Mouse (Mus musculus): ENCODE measurements around the gene 4930590J08Rik. TPM values are rescaled to one million over a fixed set of nuclear protein-coding genes. Genes with fewer than 3 reads are reported as not detected.

4930590J08Rik gene
- polyA plus RNA-seq, 1 experiment: 0.14 TPM

- no peak for DNase-seq (ENCODE audit: low read depth in 1 of 2, low spot score in 2 of 2)
- Histone ChIP-seq H3K4me3 (ENCODE audit: extremely low read depth, insufficient read depth, insufficient read length) (peak overlapping the region; percentile 23; the same call in 1 of the 2 replicates), H3K36me3 (ENCODE audit: control insufficient read depth, insufficient read depth, low read length) (no peaks in the 10 kb centered on the region), H3K27me3 (ENCODE audit: control insufficient read depth, insufficient read depth, low read length) (no peaks in the 10 kb centered on the region), H3K27ac (ENCODE audit: insufficient read depth, low read length) (peak overlapping the region; percentile 42), H3K4me1 (ENCODE audit: control insufficient read depth, insufficient read depth, insufficient read length) (no peaks in the 10 kb centered on the region)
- TF ChIP-seq POLR2A (IDR thresholded peaks at IDR 0.05; ENCODE audit: low read depth, low read length) (no peak), CTCF (IDR thresholded peaks at IDR 0.05; ENCODE audit: extremely low read depth, insufficient read depth, insufficient read length, insufficient replicate concordance) (no peak)
- WGBS: 41% methylated on average over 8 of the region's 8 CpGs
These were observed 57.6 kb downstream of the 4930590J08Rik start for GRCm38 (mm10) chr6:91960028-91960811.

GRCm38 (mm10) chr6:91963429-91963828 lies 60.8 kb downstream of the 4930590J08Rik start:
- no peak for DNase-seq (ENCODE audit: low read depth in 1 of 2, low spot score in 2 of 2)
- no peak overlapping the region for H3K4me3 ChIP-seq (ENCODE audit: extremely low read depth, insufficient read depth, insufficient read length)
- no peaks in the 10 kb centered on the region for H3K36me3 ChIP-seq (ENCODE audit: control insufficient read depth, insufficient read depth, low read length)
- H3K27me3 ChIP-seq (ENCODE audit: control insufficient read depth, insufficient read depth, low read length): no peaks in the 10 kb centered on the region
- TF ChIP-seq CTCF (IDR thresholded peaks at IDR 0.05; ENCODE audit: extremely low read depth, insufficient read depth, insufficient read length, insufficient replicate concordance): no peak
- no peak for TF ChIP-seq POLR2A (IDR thresholded peaks at IDR 0.05; ENCODE audit: low read depth, low read length)
- no peak overlapping the region for H3K27ac ChIP-seq (ENCODE audit: insufficient read depth, low read length)
- H3K4me1 ChIP-seq (ENCODE audit: control insufficient read depth, insufficient read depth, insufficient read length): no peaks in the 10 kb centered on the region
- 60% methylated on average over 4 of the region's 4 CpGs for WGBS

GRCm38 (mm10) chr6:91965060-91965459 lies 62.5 kb downstream of the 4930590J08Rik start:
- no peaks in the 10 kb centered on the region for H3K4me1 ChIP-seq (ENCODE audit: control insufficient read depth, insufficient read depth, insufficient read length)
- DNase-seq (ENCODE audit: low read depth in 1 of 2, low spot score in 2 of 2): no peak
- WGBS: 91% methylated on average over 8 of the region's 8 CpGs
- no peaks in the 10 kb centered on the region for H3K27me3 ChIP-seq (ENCODE audit: control insufficient read depth, insufficient read depth, low read length)
- H3K36me3 ChIP-seq (ENCODE audit: control insufficient read depth, insufficient read depth, low read length): no peaks in the 10 kb centered on the region
- no peak overlapping the region for H3K27ac ChIP-seq (ENCODE audit: insufficient read depth, low read length)
- no peak for TF ChIP-seq POLR2A (IDR thresholded peaks at IDR 0.05; ENCODE audit: low read depth, low read length)
- TF ChIP-seq CTCF (IDR thresholded peaks at IDR 0.05; ENCODE audit: extremely low read depth, insufficient read depth, insufficient read length, insufficient replicate concordance): no peak
- H3K4me3 ChIP-seq (ENCODE audit: extremely low read depth, insufficient read depth, insufficient read length): no peak overlapping the region

GRCm38 (mm10) chr6:91966006-91966405 lies 63.4 kb downstream of the 4930590J08Rik start:
- Histone ChIP-seq H3K27ac (ENCODE audit: insufficient read depth, low read length) (no peak overlapping the region), H3K4me3 (ENCODE audit: extremely low read depth, insufficient read depth, insufficient read length) (no peak overlapping the region), H3K27me3 (ENCODE audit: control insufficient read depth, insufficient read depth, low read length) (no peaks in the 10 kb centered on the region), H3K4me1 (ENCODE audit: control insufficient read depth, insufficient read depth, insufficient read length) (no peaks in the 10 kb centered on the region), H3K36me3 (ENCODE audit: control insufficient read depth, insufficient read depth, low read length) (no peaks in the 10 kb centered on the region)
- 88% methylated on average over 6 of the region's 6 CpGs for WGBS
- DNase-seq (ENCODE audit: low read depth in 1 of 2, low spot score in 2 of 2): no peak
- TF ChIP-seq CTCF (IDR thresholded peaks at IDR 0.05; ENCODE audit: extremely low read depth, insufficient read depth, insufficient read length, insufficient replicate concordance) (no peak), POLR2A (IDR thresholded peaks at IDR 0.05; ENCODE audit: low read depth, low read length) (no peak)

GRCm38 (mm10) chr6:91972201-91972646 lies 69.6 kb downstream of the 4930590J08Rik start:
- TF ChIP-seq POLR2A (IDR thresholded peaks at IDR 0.05; ENCODE audit: low read depth, low read length): no peak
- no peak for TF ChIP-seq CTCF (IDR thresholded peaks at IDR 0.05; ENCODE audit: extremely low read depth, insufficient read depth, insufficient read length, insufficient replicate concordance)
- H3K27ac ChIP-seq (ENCODE audit: insufficient read depth, low read length): peak overlapping the region; percentile 47
- DNase-seq (ENCODE audit: low read depth in 1 of 2, low spot score in 2 of 2): no peak
- WGBS: 16% methylated on average over 9 of the region's 9 CpGs
- H3K4me3 ChIP-seq (ENCODE audit: extremely low read depth, insufficient read depth, insufficient read length): no peak overlapping the region
- H3K27me3 ChIP-seq (ENCODE audit: control insufficient read depth, insufficient read depth, low read length): no peaks in the 10 kb centered on the region
- no peaks in the 10 kb centered on the region for H3K4me1 ChIP-seq (ENCODE audit: control insufficient read depth, insufficient read depth, insufficient read length)
- no peaks in the 10 kb centered on the region for H3K36me3 ChIP-seq (ENCODE audit: control insufficient read depth, insufficient read depth, low read length)

- 53% methylated on average over 6 of the region's 6 CpGs for WGBS
- Histone ChIP-seq H3K27me3 (ENCODE audit: control insufficient read depth, insufficient read depth, low read length) (peaks cover 6% of the 10 kb centered on the region), H3K27ac (ENCODE audit: insufficient read depth, low read length) (no peak overlapping the region)
These were observed 71.4 kb downstream of the 4930590J08Rik start for GRCm38 (mm10) chr6:91973972-91974371.

More at GRCm38 (mm10) chr6:91973972-91974371, 71.4 kb downstream of the 4930590J08Rik start:
- Histone ChIP-seq H3K4me3 (ENCODE audit: extremely low read depth, insufficient read depth, insufficient read length) (no peak overlapping the region), H3K36me3 (ENCODE audit: control insufficient read depth, insufficient read depth, low read length) (no peaks in the 10 kb centered on the region), H3K4me1 (ENCODE audit: control insufficient read depth, insufficient read depth, insufficient read length) (no peaks in the 10 kb centered on the region)
- DNase-seq (ENCODE audit: low read depth in 1 of 2, low spot score in 2 of 2): no peak
- TF ChIP-seq POLR2A (IDR thresholded peaks at IDR 0.05; ENCODE audit: low read depth, low read length) (no peak), CTCF (IDR thresholded peaks at IDR 0.05; ENCODE audit: extremely low read depth, insufficient read depth, insufficient read length, insufficient replicate concordance) (no peak)

All from spleen, adult 2 months (tissue).